Mouse (Mus musculus) cortical plate, adult 2 months (tissue): ENCODE data around the gene Slc1a3.

ENCODE experiments used
- CTCF ChIP-seq: fragments of 200-500 bp; IDR thresholded peaks from 2 replicates; pipeline ENCODE4 v1.5.1; 2011; ENCODE audit warnings: mild to moderate bottlenecking, control low read depth, low read length; ENCODE audit not compliant: insufficient read depth; ENCODE audit errors: extremely low read depth
- POLR2A ChIP-seq: fragments of 200-500 bp; IDR thresholded peaks from 2 replicates; pipeline ENCODE4 v1.6.1; 2011; ENCODE audit warnings: mild to moderate bottlenecking, low read length, control low read depth; ENCODE audit not compliant: insufficient read depth; ENCODE audit errors: extremely low read depth

DNA sequence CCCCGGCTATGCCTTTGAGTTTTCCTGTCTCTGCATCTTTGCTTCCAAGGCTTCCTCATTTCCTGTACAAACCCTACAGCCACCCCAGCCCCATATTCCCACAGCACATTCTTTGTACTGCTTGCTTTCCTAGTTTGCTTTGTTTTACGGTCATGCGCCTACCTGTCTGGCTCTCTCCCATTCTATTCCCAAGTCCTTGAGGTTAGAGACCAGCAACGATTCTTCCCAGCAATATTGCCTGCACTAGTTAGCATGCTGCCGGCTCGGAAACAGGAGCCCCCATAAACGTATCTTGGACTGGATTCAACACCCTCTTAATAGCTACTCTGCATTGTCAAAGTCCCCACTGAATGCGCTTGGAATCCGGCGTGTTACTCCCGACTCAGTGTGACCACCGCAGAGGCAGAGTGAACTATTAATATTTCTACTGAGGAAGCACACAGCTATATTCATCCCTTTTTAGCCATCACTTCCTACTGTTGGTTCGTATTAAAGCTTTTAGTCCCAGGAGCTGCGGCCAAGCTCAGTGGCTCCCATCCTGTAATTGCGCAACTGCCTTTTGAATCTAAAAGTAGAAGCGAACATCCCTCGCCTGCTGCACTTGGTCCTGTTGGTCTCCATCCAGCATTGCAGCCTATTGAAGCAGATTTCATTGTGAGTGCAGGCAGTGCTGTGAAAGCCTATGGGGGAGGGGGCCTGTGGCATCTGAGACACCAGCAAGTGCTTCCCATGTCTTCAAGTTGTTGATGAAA is 47.0 kb downstream of the Slc1a3 start:
- TF ChIP-seq POLR2A (no peak), CTCF (no peak)
